Mouse (Mus musculus) ES-CJ7 (cell line): ENCODE results near the gene Slc41a3.

Experiments used
- DNase-seq: peaks from one replicate; pipeline ENCODE4 v3.0.0; 2011; ENCODE audit warnings: low read depth, low spot score

Slc41a3 gene

DNA sequence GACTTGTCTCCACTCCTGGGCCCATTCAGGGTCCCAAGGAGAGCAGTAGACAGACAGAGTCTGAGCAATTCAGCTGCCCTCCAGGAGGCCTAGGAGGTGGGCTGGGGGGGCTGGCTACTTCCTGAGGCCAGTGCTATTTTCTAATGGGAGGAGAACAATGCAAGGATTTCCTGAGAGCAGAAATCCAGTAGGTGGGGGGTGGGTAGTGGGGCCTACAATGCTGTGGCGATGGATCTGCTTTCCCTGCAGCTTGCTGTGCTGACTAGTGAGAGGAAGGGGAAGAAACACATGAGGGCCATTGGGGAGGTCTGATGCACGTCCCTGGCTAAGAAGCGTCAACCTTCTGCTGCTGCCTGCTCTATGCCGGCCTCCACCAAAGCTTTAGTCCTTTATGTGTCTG lies 74.2 kb downstream of the Slc41a3 start:
- DNase-seq = no peak

- DNase-seq = no peak
These were observed 75.9 kb downstream of the Slc41a3 start for GRCm38 (mm10) chr6:90680401-90680800.

GRCm38 (mm10) chr6:90683831-90684532 lies 79.5 kb downstream of the Slc41a3 start:
- DNase-seq = peak; percentile 30

DNA sequence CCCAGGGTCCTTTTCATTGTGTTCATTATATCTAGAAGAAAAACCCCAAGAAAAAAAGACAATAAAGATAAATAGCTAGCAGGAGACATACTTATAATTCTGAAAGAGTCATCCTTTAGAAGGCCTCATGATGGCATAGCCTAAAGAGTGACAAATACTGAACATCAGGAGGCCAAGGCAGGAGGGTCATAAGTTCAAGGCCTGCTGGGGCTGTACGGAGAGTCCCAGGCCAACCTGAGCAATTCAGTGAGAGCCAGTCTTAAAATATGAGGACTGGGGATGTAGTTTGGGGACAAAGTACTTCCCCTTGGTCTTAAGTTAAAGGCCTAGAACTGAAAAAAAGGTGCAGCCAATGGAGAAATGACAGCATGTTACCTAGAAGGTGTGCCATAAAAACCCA lies 82.3 kb downstream of the Slc41a3 start:
- no peak for DNase-seq

DNA sequence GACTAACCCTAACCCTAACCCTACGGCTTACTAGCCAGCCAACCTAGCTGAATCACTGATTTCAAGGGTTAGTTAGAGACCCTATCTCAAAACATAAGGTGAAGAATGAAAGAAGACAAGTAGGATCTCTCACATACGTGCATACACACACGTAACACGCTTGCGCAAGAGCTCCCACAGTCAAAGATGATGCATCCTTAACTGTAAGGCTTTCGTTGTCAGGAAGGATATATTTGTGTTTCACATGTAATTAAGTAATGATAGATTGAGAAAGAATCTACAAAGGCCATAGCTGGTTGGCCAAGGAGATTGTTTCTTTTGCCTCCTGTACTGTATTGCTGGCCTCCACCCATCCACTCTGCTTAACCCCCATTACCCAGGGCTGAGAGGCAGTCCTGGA lies 83.5 kb downstream of the Slc41a3 start:
- no peak for DNase-seq

GRCm38 (mm10) chr6:90688742-90689141 lies 84.2 kb downstream of the Slc41a3 start:
- no peak for DNase-seq

DNA sequence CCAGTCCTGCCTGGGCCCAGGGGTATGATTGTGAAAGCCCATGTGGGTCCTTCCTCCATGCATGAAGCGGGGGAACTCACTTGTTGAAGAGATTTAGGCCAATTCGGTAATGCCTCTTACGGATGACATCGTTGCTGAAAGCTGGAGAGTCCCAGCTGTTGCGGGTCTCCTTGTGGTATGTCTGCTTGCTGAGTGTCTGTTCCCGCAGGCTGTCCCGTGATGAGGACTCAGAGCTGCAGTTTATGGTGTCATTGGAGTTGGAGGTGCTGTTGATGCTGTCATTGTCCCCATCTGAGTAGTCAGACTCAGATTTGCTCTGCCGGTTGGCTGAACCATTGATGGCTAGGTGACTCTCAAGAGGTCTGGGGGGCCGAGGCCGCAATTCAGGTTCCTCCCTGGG lies 85.0 kb downstream of the Slc41a3 start:
- DNase-seq = no peak

GRCm38 (mm10) chr6:90691935-90692334 lies 87.4 kb downstream of the Slc41a3 start:
- DNase-seq = no peak

GRCm38 (mm10) chr6:90692404-90692803 lies 87.9 kb downstream of the Slc41a3 start:
- no peak for DNase-seq

DNA sequence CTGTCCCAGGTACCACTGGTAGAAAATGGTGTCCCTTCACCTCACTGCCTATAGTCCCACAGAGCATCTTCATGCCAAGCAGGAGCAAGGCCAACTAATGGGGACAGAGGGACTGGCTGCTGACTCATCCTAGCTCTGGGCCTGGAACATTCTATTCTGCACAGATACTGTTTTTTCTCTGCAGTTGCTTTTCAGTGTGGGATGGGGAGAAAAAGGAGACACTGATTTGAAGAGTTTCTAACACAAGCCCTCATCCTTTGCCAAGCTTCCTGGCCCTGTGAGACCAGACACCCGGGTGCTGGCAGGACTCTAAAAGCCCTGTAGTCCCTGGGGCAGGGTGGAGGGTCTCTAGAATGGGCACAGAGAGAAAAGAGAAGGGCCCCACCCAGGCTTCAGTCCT lies 91.2 kb downstream of the Slc41a3 start:
- DNase-seq = no peak
